Comparison of ENCODE assay signal across 33 mouse cellular contexts in the genomic region with DNA sequence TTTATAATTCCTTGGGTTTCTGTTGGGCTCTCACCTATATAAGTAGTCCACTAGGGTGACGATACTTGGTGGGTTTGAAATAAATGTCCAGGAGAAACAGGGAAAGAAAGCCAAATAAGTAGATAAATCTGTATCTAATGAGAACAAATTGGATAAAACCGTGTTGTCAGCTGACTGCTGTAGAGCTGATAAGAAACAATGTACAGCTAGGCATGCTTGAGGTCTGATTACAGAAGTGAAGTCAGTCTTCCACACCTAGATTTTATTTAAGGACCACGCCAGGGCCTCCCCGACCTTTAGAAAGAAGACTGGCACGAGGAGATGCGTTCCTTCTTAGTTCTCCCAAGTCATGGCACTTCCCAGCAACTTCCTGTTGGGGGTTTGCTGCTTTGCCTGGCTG. TPM values are rescaled to one million over a fixed set of nuclear protein-coding genes. Genes with fewer than 3 reads are reported as not detected.
DNase-seq lines count a peak whose midpoint lies in the region; ATAC-seq and TF ChIP-seq lines count a peak whose summit lies in the region.
"Had no signal": no experiment of that assay in that cellular context is flagged by ENCODE, and none has a peak within 500 bp of the region (broad histone marks: within the 10 kb centered on the region; RNA-seq: fewer than 3 reads in every experiment).

No protein-coding gene starts in this region.

- 10% methylated on average over 6 of the region's 6 CpGs for WGBS in liver, embryonic 14.5 days (ENCODE audit: insufficient replicate concordance)
- WGBS in midbrain, embryonic 13.5 days = 64% methylated on average over 6 of the region's 6 CpGs

- H3K4me3 ChIP-seq in megakaryocyte, embryonic 14.5 days (replicated peaks) = peak overlapping the region; percentile 62
- no peak overlapping the region for H3K4me3 ChIP-seq in liver, embryonic 14.5 days (ENCODE audit: insufficient read depth in 1 of 2, low read depth in 2 of 2, low read length in 2 of 2)
- H3K4me3 ChIP-seq in midbrain, embryonic 13.5 days (replicated peaks) = no peak overlapping the region
- H3K4me3 ChIP-seq: embryonic facial prominence, embryonic 12.5 days; embryonic facial prominence, embryonic 15.5 days; heart, embryonic 10.5 days; heart, embryonic 13.5 days had no signal

- TF ChIP-seq EP300 in liver, embryonic 14.5 days (IDR thresholded peaks at IDR 0.05; ENCODE audit: low read depth) = peak; percentile 65

- peaks cover 73% of the 10 kb centered on the region for H3K4me1 ChIP-seq in megakaryocyte, embryonic 14.5 days
- peaks cover 24 to 33% of the 10 kb centered on the region in 2 experiments for H3K4me1 ChIP-seq in liver, embryonic 14.5 days (replicated peaks; ENCODE audit: control insufficient read depth in 2 of 2, insufficient read depth in 2 of 2, low read length in 1 of 2)
- H3K4me1 ChIP-seq in midbrain, embryonic 13.5 days (replicated peaks) = peaks cover 18% of the 10 kb centered on the region

- peak; percentile 45 for DNase-seq in c-Kit-positive CD71-positive TER-119-positive erythroid progenitor cells, embryonic 14.5 days (ENCODE audit: low spot score)
- DNase-seq in liver, embryonic 14.5 days (ENCODE audit: low read depth in 3 of 3, low spot score in 3 of 3) = peak in 1 of 3 experiments; percentile 34
- no peak for DNase-seq in spleen, adult 18-20 months
- no peak for DNase-seq in right cerebral cortex, postnatal 10 days (ENCODE audit: low spot score in 2 of 2)
- DNase-seq: adrenal gland, adult 2 months; adrenal gland, postnatal 14 days; B cell, adult 2 months; cerebellum, adult 11 months; cerebellum, adult 2 months; cerebellum, adult 9-11 months; cerebellum, postnatal 25 days; gastrocnemius, postnatal 25 days; heart, adult 18-20 months; heart, postnatal 14 days; heart, postnatal 4 days had no signal

- H3K36me3 ChIP-seq in megakaryocyte, embryonic 14.5 days (replicated peaks; ENCODE audit: low read length) = peaks cover 11% of the 10 kb centered on the region
- peaks cover 8% of the 10 kb centered on the region for H3K36me3 ChIP-seq in liver, embryonic 14.5 days (replicated peaks; ENCODE audit: control insufficient read depth, insufficient read depth, low read depth)
- H3K36me3 ChIP-seq in midbrain, embryonic 13.5 days = peaks cover 9% of the 10 kb centered on the region

- no peaks in the 10 kb centered on the region for H3K9me3 ChIP-seq in megakaryocyte, embryonic 14.5 days
- no peaks in the 10 kb centered on the region for H3K9me3 ChIP-seq in liver, embryonic 14.5 days (ENCODE audit: control insufficient read depth, low read length)
- H3K9me3 ChIP-seq in midbrain, embryonic 13.5 days = no peaks in the 10 kb centered on the region
- H3K9me3 ChIP-seq: embryonic facial prominence, embryonic 12.5 days; embryonic facial prominence, embryonic 15.5 days; heart, embryonic 10.5 days; heart, embryonic 13.5 days had no signal

- H3K4me2 ChIP-seq in liver, embryonic 14.5 days (ENCODE audit: low read depth) = peak overlapping the region; percentile 34
- H3K4me2 ChIP-seq in midbrain, embryonic 13.5 days (replicated peaks) = no peak overlapping the region
- H3K4me2 ChIP-seq: embryonic facial prominence, embryonic 12.5 days; embryonic facial prominence, embryonic 15.5 days; heart, embryonic 13.5 days; hindbrain, embryonic 14.5 days had no signal

- no peak overlapping the region for H3K27ac ChIP-seq in liver, embryonic 14.5 days
- H3K27ac ChIP-seq in midbrain, embryonic 13.5 days = no peak overlapping the region
- H3K27ac ChIP-seq: embryonic facial prominence, embryonic 12.5 days; embryonic facial prominence, embryonic 15.5 days; heart, embryonic 13.5 days; hindbrain, embryonic 14.5 days; hindbrain, postnatal 0 days had no signal

- no peak overlapping the region; the same call in 1 of the 2 replicates for H3K9ac ChIP-seq in liver, embryonic 14.5 days (replicated peaks)
- no peak overlapping the region for H3K9ac ChIP-seq in midbrain, embryonic 13.5 days (replicated peaks)
- H3K9ac ChIP-seq: embryonic facial prominence, embryonic 12.5 days; embryonic facial prominence, embryonic 15.5 days; heart, embryonic 13.5 days; hindbrain, embryonic 14.5 days had no signal

- ATAC-seq in megakaryocyte, adult 5-6 weeks (ENCODE audit: poor library complexity, severe bottlenecking) = no peak
- ATAC-seq in liver, embryonic 14.5 days (ENCODE audit: insufficient read depth) = no peak
- no peak for ATAC-seq in midbrain, embryonic 13.5 days
- ATAC-seq: forebrain, embryonic 14.5 days; hindbrain, postnatal 0 days; inflammation-experienced regulatory T-cells, adult 6 months; Patski had no signal

- TF ChIP-seq CTCF in liver, embryonic 14.5 days (IDR thresholded peaks at IDR 0.05; ENCODE audit: low read depth) = no peak

- peaks cover 7% of the 10 kb centered on the region for H3K27me3 ChIP-seq in megakaryocyte, embryonic 14.5 days (replicated peaks)
- no peaks in the 10 kb centered on the region for H3K27me3 ChIP-seq in liver, embryonic 14.5 days (ENCODE audit: control insufficient read depth, insufficient read depth, low read length)
- H3K27me3 ChIP-seq in midbrain, embryonic 13.5 days = no peaks in the 10 kb centered on the region
- H3K27me3 ChIP-seq: embryonic facial prominence, embryonic 12.5 days; embryonic facial prominence, embryonic 15.5 days; heart, embryonic 13.5 days; Patski had no signal

RNA-seq across cellular contexts. Expression of gene Gdf9, which starts 2.2 kb away (rescaled TPM):
- polyA plus RNA-seq in megakaryocyte, embryonic 14.5 days (2012; ENCODE audit: insufficient read depth, low replicate concordance) = 0.77 TPM in 1 of 2 replicates, not detected in the other
- 0.54 and 1.6 TPM in 2 replicates for total RNA-seq in megakaryocyte, adult 5-6 weeks (2015)
- total RNA-seq in megakaryocyte, adult 5-6 weeks (2017) = 2.5 and 5.7 TPM in 2 replicates
- 0.12 and 0.24 TPM in 2 replicates for polyA plus RNA-seq in liver, embryonic 14.5 days (2012; rRNA removed)
- 0.25 and 0.41 TPM in 2 replicates for polyA plus RNA-seq in liver, embryonic 14.5 days (2014; fragmentation: Nextera tagmentation; extraction: Ambion mirVana)
- polyA plus RNA-seq in midbrain, embryonic 13.5 days (2015; fragmentation: Nextera tagmentation; extraction: Ambion mirVana) = 3.3 and 3.7 TPM in 2 replicates
- polyA plus RNA-seq: inflammation-experienced regulatory T-cells, adult 6 months had no signal

RNA-seq across cellular contexts. Expression of gene Uqcrq, which starts 2.4 kb away (rescaled TPM):
- 84.7 and 161 TPM in 2 replicates for polyA plus RNA-seq in megakaryocyte, embryonic 14.5 days (2012; ENCODE audit: insufficient read depth, low replicate concordance)
- 163 and 181 TPM in 2 replicates for total RNA-seq in megakaryocyte, adult 5-6 weeks (2015)
- total RNA-seq in megakaryocyte, adult 5-6 weeks (2017) = 53.2 and 54.8 TPM in 2 replicates
- 117 and 237 TPM in 2 replicates for polyA plus RNA-seq in liver, embryonic 14.5 days (2012; rRNA removed)
- 631 and 677 TPM in 2 replicates for polyA plus RNA-seq in liver, embryonic 14.5 days (2014; fragmentation: Nextera tagmentation; extraction: Ambion mirVana)
- 644 and 672 TPM in 2 replicates for polyA plus RNA-seq in midbrain, embryonic 13.5 days (2015; fragmentation: Nextera tagmentation; extraction: Ambion mirVana)

RNA-seq across cellular contexts. Expression of gene Leap2, which starts 10.1 kb away (rescaled TPM):
- polyA plus RNA-seq in megakaryocyte, embryonic 14.5 days (2012; ENCODE audit: insufficient read depth, low replicate concordance) = not detected in 2 replicates
- not detected in 2 replicates for total RNA-seq in megakaryocyte, adult 5-6 weeks (2015)
- total RNA-seq in megakaryocyte, adult 5-6 weeks (2017) = not detected in 2 replicates
- polyA plus RNA-seq in liver, embryonic 14.5 days (2012; rRNA removed) = 11.6 and 16.3 TPM in 2 replicates
- 40.7 and 42.7 TPM in 2 replicates for polyA plus RNA-seq in liver, embryonic 14.5 days (2014; fragmentation: Nextera tagmentation; extraction: Ambion mirVana)
- polyA plus RNA-seq in midbrain, embryonic 13.5 days (2015; fragmentation: Nextera tagmentation; extraction: Ambion mirVana) = not detected in 2 replicates
- total RNA-seq: adrenal gland, adult 2 months; CH12.LX; common myeloid progenitor, adult 5-6 weeks; gastrocnemius, adult 8-10 months; gastrocnemius, postnatal 25 days; heart, adult 18-20 months; heart, postnatal 14 days; heart, postnatal 4 days; hindbrain, postnatal 0 days had no signal
- polyA plus RNA-seq: adrenal gland, adult 2 months; brain, embryonic 14.5 days; cerebellum, adult 2 months; embryonic facial prominence, embryonic 15.5 days; forebrain, embryonic 11.5 days; forebrain, embryonic 14.5 days; gonadal fat pad, adult 2 months; hindbrain, embryonic 14.5 days; hindbrain, postnatal 0 days had no signal

RNA-seq across cellular contexts. Expression of gene Gm10447, which starts 23.9 kb away (rescaled TPM):
- polyA plus RNA-seq in megakaryocyte, embryonic 14.5 days (2012; ENCODE audit: insufficient read depth, low replicate concordance) = not detected in 2 replicates
- not detected in 2 replicates for total RNA-seq in megakaryocyte, adult 5-6 weeks (2015)
- total RNA-seq in megakaryocyte, adult 5-6 weeks (2017) = 0.11 TPM in 1 of 2 replicates, not detected in the other
- polyA plus RNA-seq in liver, embryonic 14.5 days (2012; rRNA removed) = 0.15 and 0.19 TPM in 2 replicates
- not detected in 2 replicates for polyA plus RNA-seq in liver, embryonic 14.5 days (2014; fragmentation: Nextera tagmentation; extraction: Ambion mirVana)
- polyA plus RNA-seq in midbrain, embryonic 13.5 days (2015; fragmentation: Nextera tagmentation; extraction: Ambion mirVana) = not detected in 2 replicates
- total RNA-seq: adrenal gland, adult 2 months; adrenal gland, postnatal 14 days; CH12.LX; common myeloid progenitor, adult 5-6 weeks; gastrocnemius, postnatal 25 days; heart, adult 18-20 months; heart, postnatal 14 days; heart, postnatal 4 days; hindbrain, postnatal 0 days had no signal
- polyA plus RNA-seq: adrenal gland, adult 2 months; brain, embryonic 14.5 days; cerebellum, adult 2 months; forebrain, embryonic 11.5 days; forebrain, embryonic 14.5 days; hindbrain, postnatal 0 days; inflammation-experienced regulatory T-cells, adult 6 months; Patski had no signal

RNA-seq across cellular contexts. Expression of gene Shroom1, which starts 23.9 kb away (rescaled TPM):
- polyA plus RNA-seq in megakaryocyte, embryonic 14.5 days (2012; ENCODE audit: insufficient read depth, low replicate concordance) = 0.07 TPM in 1 of 2 replicates, not detected in the other
- 0.05 and 0.13 TPM in 2 replicates for total RNA-seq in megakaryocyte, adult 5-6 weeks (2015)
- total RNA-seq in megakaryocyte, adult 5-6 weeks (2017) = 0.07 and 4.5 TPM in 2 replicates
- polyA plus RNA-seq in liver, embryonic 14.5 days (2012; rRNA removed) = 1.5 and 1.7 TPM in 2 replicates
- polyA plus RNA-seq in liver, embryonic 14.5 days (2014; fragmentation: Nextera tagmentation; extraction: Ambion mirVana) = 1.6 and 1.7 TPM in 2 replicates
- 1.8 and 2.2 TPM in 2 replicates for polyA plus RNA-seq in midbrain, embryonic 13.5 days (2015; fragmentation: Nextera tagmentation; extraction: Ambion mirVana)
- total RNA-seq: CH12.LX; common myeloid progenitor, adult 5-6 weeks had no signal
- polyA plus RNA-seq: Patski had no signal
